8 mouse cellular contexts compared by ENCODE assay signal in genomic region chr2:68470891-68471758, GRCm38 (mm10). TPM values are rescaled to one million over a fixed set of nuclear protein-coding genes. Genes with fewer than 3 reads are reported as not detected.
DNase-seq lines count a peak whose midpoint lies in the region; ATAC-seq and TF ChIP-seq lines count a peak whose summit lies in the region.

No protein-coding gene starts in this region.

- no peaks in the 10 kb centered on the region for H3K9me3 ChIP-seq in embryonic facial prominence, embryonic 15.5 days (replicated peaks)
- H3K9me3 ChIP-seq in heart, embryonic 11.5 days (replicated peaks; ENCODE audit: control insufficient read depth, low read length): no peaks in the 10 kb centered on the region
- H3K9me3 ChIP-seq in limb, embryonic 14.5 days (ENCODE audit: control insufficient read depth, low read length): no peaks in the 10 kb centered on the region
- H3K9me3 ChIP-seq in midbrain, embryonic 14.5 days (ENCODE audit: control insufficient read depth, low read length): no peaks in the 10 kb centered on the region

- H3K4me2 ChIP-seq in embryonic facial prominence, embryonic 15.5 days (replicated peaks): peak overlapping the region; percentile 97
- H3K4me2 ChIP-seq in heart, embryonic 11.5 days: peak overlapping the region; percentile 88
- peak overlapping the region; percentile 86 for H3K4me2 ChIP-seq in limb, embryonic 14.5 days (replicated peaks; ENCODE audit: low read depth, low read length, severe bottlenecking)
- H3K4me2 ChIP-seq in midbrain, embryonic 14.5 days (ENCODE audit: low read length): peak overlapping the region; percentile 85

- peak; percentile 3 to 5 for DNase-seq in B cell, adult 2 months
- peak; percentile 68 to 77 for DNase-seq in adrenal gland, postnatal 36 days
- DNase-seq in kidney, adult 9 months: peak; percentile 45
- peak; percentile 28 for DNase-seq in limb, embryonic 14.5 days (ENCODE audit: low spot score)
- DNase-seq in midbrain, embryonic 14.5 days: peak; percentile 81
- DNase-seq in spleen, adult 2 months (ENCODE audit: low read depth in 1 of 2, low spot score in 2 of 2): peak in 1 of 2 experiments; percentile 17

- peak overlapping the region; percentile 87 for H3K4me3 ChIP-seq in embryonic facial prominence, embryonic 15.5 days (replicated peaks)
- peak overlapping the region; percentile 93 for H3K4me3 ChIP-seq in heart, embryonic 11.5 days (ENCODE audit: low read depth, low read length)
- H3K4me3 ChIP-seq in limb, embryonic 14.5 days (replicated peaks; ENCODE audit: low read length): peak overlapping the region; percentile 86
- peak overlapping the region; percentile 84 for H3K4me3 ChIP-seq in midbrain, embryonic 14.5 days (replicated peaks; ENCODE audit: low read depth, low read length)
- peak overlapping the region; percentile 58 for H3K4me3 ChIP-seq in spleen, adult 2 months (ENCODE audit: extremely low read depth, insufficient read depth, insufficient read length)

- H3K27me3 ChIP-seq in embryonic facial prominence, embryonic 15.5 days: peaks cover 4% of the 10 kb centered on the region
- H3K27me3 ChIP-seq in heart, embryonic 11.5 days (ENCODE audit: control insufficient read depth, insufficient read depth, low read length): no peaks in the 10 kb centered on the region
- no peaks in the 10 kb centered on the region for H3K27me3 ChIP-seq in limb, embryonic 14.5 days (ENCODE audit: control insufficient read depth, insufficient read depth, low read length)
- no peaks in the 10 kb centered on the region for H3K27me3 ChIP-seq in midbrain, embryonic 14.5 days (ENCODE audit: control insufficient read depth, insufficient read depth, low read length)
- H3K27me3 ChIP-seq in spleen, adult 2 months (ENCODE audit: control insufficient read depth, insufficient read depth, low read length): peaks cover 13% of the 10 kb centered on the region

- no peak for TF ChIP-seq CTCF in spleen, adult 2 months (IDR thresholded peaks at IDR 0.05; ENCODE audit: extremely low read depth, insufficient read depth, insufficient read length, insufficient replicate concordance)

- peak overlapping the region; percentile 86 for H3K27ac ChIP-seq in embryonic facial prominence, embryonic 15.5 days (replicated peaks)
- peak overlapping the region; percentile 95 for H3K27ac ChIP-seq in heart, embryonic 11.5 days (ENCODE audit: low read depth, low read length)
- H3K27ac ChIP-seq in limb, embryonic 14.5 days (replicated peaks; ENCODE audit: low read depth, low read length): peak overlapping the region; percentile 84
- peak overlapping the region; percentile 93 for H3K27ac ChIP-seq in midbrain, embryonic 14.5 days (replicated peaks; ENCODE audit: low read depth, low read length)
- H3K27ac ChIP-seq in spleen, adult 2 months (ENCODE audit: insufficient read depth, low read length): peak overlapping the region; percentile 41; the same call in 1 of the 2 replicates

- ATAC-seq in embryonic facial prominence, embryonic 15.5 days (ENCODE audit: insufficient number of reproducible peaks, low FRiP score, low TSS enrichment, low read depth): peak; percentile 62
- ATAC-seq in heart, embryonic 11.5 days (replicated peaks; ENCODE audit: insufficient number of reproducible peaks, low FRiP score, low TSS enrichment): peak; percentile 66
- ATAC-seq in limb, embryonic 14.5 days (ENCODE audit: low FRiP score, low read depth): peak; percentile 66
- ATAC-seq in midbrain, embryonic 14.5 days (ENCODE audit: low FRiP score, low TSS enrichment): peak; percentile 76

- no peak for TF ChIP-seq POLR2A in limb, embryonic 14.5 days (IDR thresholded peaks at IDR 0.05; ENCODE audit: borderline replicate concordance, extremely low read depth, insufficient read depth, insufficient read length)
- no peak for TF ChIP-seq POLR2A in spleen, adult 2 months (IDR thresholded peaks at IDR 0.05; ENCODE audit: low read depth, low read length)

- peaks cover 4% of the 10 kb centered on the region; the same call in 1 of the 2 replicates for H3K4me1 ChIP-seq in embryonic facial prominence, embryonic 15.5 days
- peaks cover 30% of the 10 kb centered on the region for H3K4me1 ChIP-seq in heart, embryonic 11.5 days (ENCODE audit: control insufficient read depth, insufficient read depth, low read length)
- peaks cover 3% of the 10 kb centered on the region; the same call in 1 of the 2 replicates for H3K4me1 ChIP-seq in limb, embryonic 14.5 days (ENCODE audit: control insufficient read depth, insufficient read depth, low read length)
- H3K4me1 ChIP-seq in midbrain, embryonic 14.5 days (ENCODE audit: control insufficient read depth, insufficient read depth, low read length): peaks cover 18% of the 10 kb centered on the region
- H3K4me1 ChIP-seq in spleen, adult 2 months (ENCODE audit: control insufficient read depth, insufficient read depth, insufficient read length): peaks cover 9% of the 10 kb centered on the region; the same call in 1 of the 2 replicates

- H3K36me3 ChIP-seq in embryonic facial prominence, embryonic 15.5 days: no peaks in the 10 kb centered on the region
- H3K36me3 ChIP-seq in heart, embryonic 11.5 days (ENCODE audit: control insufficient read depth, insufficient read depth, low read length): no peaks in the 10 kb centered on the region
- H3K36me3 ChIP-seq in limb, embryonic 14.5 days (ENCODE audit: control insufficient read depth, insufficient read depth, low read length): no peaks in the 10 kb centered on the region
- H3K36me3 ChIP-seq in midbrain, embryonic 14.5 days (ENCODE audit: control insufficient read depth, insufficient read depth, low read length): no peaks in the 10 kb centered on the region
- no peaks in the 10 kb centered on the region for H3K36me3 ChIP-seq in spleen, adult 2 months (ENCODE audit: control insufficient read depth, insufficient read depth, low read length)

- peak overlapping the region; percentile 65 for H3K9ac ChIP-seq in embryonic facial prominence, embryonic 15.5 days
- peak overlapping the region; percentile 97 for H3K9ac ChIP-seq in heart, embryonic 11.5 days (ENCODE audit: low read depth, low read length)
- peak overlapping the region; percentile 83 for H3K9ac ChIP-seq in limb, embryonic 14.5 days (ENCODE audit: low read depth, low read length, severe bottlenecking)
- H3K9ac ChIP-seq in midbrain, embryonic 14.5 days (replicated peaks; ENCODE audit: low read length): peak overlapping the region; percentile 92

- WGBS in embryonic facial prominence, embryonic 15.5 days: under 1% methylated on average over 77 of the region's 87 CpGs
- WGBS in heart, embryonic 11.5 days (ENCODE audit: insufficient replicate concordance): under 1% methylated on average over 84 of the region's 87 CpGs
- 1% methylated on average over 45 of the region's 87 CpGs for WGBS in limb, embryonic 14.5 days
- under 1% methylated on average over 82 of the region's 87 CpGs for WGBS in midbrain, embryonic 14.5 days
- WGBS in spleen, adult 2 months: 2% methylated on average over 79 of the region's 87 CpGs

RNA-seq across cellular contexts. Expression of gene Stk39, which starts 0.9 kb away (rescaled TPM):
- total RNA-seq in adrenal gland, postnatal 36 days (2021): 10 to 100 TPM; 63.8 to 79.7 TPM
- polyA plus RNA-seq in embryonic facial prominence, embryonic 15.5 days (2015; fragmentation: Nextera tagmentation; extraction: Ambion mirVana): 14.7 and 15.1 TPM in 2 replicates
- polyA plus RNA-seq in heart, embryonic 11.5 days (2014; fragmentation: Nextera tagmentation; extraction: Ambion mirVana): 58.3 and 66.5 TPM in 2 replicates
- polyA plus RNA-seq in limb, embryonic 14.5 days (2012; rRNA removed): 12.1 and 14.9 TPM in 2 replicates
- polyA plus RNA-seq in limb, embryonic 14.5 days (2014; fragmentation: Nextera tagmentation; extraction: Ambion mirVana): 16.8 and 18.4 TPM in 2 replicates
- polyA plus RNA-seq in midbrain, embryonic 14.5 days (2014; fragmentation: Nextera tagmentation; extraction: Ambion mirVana): 29.3 and 39.0 TPM in 2 replicates
- 3.7 and 3.8 TPM in 2 replicates for polyA plus RNA-seq in spleen, adult 2 months (2012; rRNA removed)

Comparison
In these comparisons a context has a peak if more than half of its experiments do, and no peak if none do; other contexts are left out.
1. H3K27ac ChIP-seq: peak in every context shown above with its lines; median percentile 95 in heart, embryonic 11.5 days; 93 in midbrain, embryonic 14.5 days; 86 in embryonic facial prominence, embryonic 15.5 days; 84 in limb, embryonic 14.5 days; 41 in spleen, adult 2 months.